Mouse (Mus musculus) left cerebral cortex, adult 9 months (tissue): Measurements from ENCODE around the gene Lypd6b.
A peak's percentile ranks its signal among the peaks of the same experiment; 100 is the strongest.

Experiments used
- DNase-seq, 2 experiments: peaks; one replicate each; pipeline ENCODE4 v3.0.0; 2022; ENCODE audit warnings: low spot score in 2 of 2

Lypd6b gene

DNA sequence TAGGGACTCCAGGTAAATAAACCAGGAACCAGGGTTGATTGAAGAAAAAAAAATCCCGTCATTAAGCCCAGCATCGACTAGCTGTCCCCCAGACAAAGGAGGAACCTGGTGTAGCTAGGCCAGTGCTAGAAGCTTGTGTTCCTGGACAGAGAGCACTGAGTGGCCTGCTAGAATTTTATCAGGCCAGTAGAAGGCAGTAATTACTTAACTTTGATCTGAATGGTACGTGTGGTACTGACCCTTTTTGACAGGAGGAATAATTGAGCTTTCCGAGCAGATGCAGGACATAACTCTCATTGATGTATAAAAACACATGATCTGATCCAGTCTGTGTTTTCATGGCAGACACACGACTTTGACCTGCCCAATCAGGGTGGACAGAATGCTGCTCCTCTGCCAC lies 154.6 kb downstream of the Lypd6b start:
- no peak for DNase-seq

DNA sequence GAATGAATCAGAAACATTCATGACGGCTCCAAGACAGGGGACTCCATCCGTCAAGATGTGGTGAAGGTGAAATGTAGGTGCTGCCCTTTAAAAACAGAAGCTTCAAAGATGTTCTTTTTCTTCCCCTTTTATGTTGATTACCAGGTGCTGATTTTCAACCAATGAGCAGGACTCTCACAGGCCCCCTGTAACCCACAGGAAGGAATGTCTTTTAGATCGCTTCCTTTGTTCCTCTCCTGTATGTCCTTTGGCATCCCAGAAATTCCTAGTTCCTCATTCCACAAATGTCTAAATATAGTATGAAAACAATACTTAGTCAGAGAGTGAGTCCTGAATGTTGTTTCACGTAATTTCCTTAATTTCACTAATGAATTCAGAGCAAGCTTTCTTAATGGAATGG lies 164.2 kb downstream of the Lypd6b start:
- no peak for DNase-seq

DNA sequence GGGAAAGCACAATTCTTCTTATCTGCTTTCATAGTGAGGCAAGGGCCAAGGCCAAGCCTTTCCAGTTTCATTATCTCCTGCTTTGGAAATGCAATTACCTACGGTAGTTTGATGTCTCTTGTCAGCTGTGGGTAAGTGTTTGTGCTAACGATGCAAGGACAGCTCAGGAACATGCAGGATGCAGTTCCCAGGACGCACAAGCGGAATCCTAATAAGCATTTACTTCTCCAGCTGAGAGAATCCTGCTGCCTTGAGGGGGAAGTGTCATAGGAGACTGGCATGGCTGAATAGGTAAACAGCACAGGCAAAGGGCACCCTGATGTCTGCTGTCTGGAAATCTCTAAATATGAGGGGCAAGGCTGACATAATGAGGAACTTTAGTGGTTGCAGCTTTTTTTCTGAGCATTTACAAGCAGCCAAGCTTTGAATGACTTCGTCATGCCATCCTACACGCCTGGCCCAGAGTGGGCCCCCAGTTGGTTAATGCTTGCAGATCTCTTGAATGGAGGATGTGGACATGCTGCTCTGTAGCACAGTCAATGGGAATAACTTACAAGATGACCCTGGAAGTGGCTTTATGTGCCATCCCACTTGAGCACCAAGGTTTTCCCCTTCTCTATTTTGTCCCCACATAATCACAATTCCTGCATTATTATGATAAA lies 165.3 kb downstream of the Lypd6b start:
- no peak for DNase-seq

DNA sequence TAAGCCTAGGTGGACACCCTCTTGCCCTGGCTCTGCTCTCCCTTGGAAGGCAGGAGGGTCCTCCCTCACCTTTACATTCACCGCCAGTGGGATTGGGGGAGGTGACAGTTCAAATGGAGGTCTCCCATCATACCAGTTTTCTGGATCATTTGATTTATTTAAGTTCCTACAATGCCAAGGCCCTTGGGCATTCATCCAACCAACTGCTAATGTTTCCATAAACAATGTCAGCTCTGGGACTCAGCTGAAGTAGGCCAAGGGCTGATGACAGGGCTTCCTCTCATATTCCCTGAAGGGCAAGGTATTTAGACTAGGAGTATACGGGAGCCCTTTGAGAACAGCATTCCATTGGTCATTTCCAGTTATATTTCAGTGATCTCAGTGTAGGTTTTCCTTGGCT lies 170.0 kb downstream of the Lypd6b start:
- no peak for DNase-seq

DNA sequence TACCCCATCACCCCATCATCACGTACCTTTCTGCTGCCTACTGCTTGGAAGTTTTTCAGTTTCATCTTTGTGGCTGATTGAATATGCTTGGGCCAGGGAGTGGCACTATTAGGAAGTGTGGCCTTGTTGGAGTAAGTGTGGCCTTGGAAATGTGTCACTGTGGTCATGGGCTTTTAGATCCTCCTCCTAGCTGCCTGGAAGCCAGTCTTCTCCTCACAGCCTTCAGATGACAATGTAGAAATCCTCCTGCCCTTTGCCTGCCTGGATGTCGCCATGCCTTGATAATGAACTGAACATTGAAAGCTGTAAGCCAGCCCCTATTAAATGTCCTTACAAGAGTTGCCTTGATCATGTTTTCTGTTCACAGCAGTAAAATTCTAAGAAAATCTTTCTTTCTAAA lies 174.5 kb downstream of the Lypd6b start:
- no peak for DNase-seq

DNA sequence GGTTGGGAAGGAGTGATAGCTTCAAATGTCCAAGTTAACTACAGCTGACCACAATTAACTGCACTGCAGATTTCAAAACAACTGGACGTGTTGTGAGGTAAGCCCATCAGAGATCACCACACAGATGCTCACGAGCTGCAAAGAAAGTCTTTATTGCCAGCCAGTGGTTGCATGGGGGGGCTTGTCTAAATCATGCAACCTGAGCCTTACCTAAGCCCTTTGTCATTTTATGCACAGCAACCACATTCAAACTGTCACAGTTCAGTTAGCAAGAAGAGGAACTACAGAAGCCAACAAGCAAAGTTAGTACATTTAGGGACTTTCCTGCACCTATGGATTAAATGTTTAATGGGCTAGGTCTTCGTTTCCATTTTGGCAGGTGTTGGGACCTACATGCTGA lies 177.4 kb downstream of the Lypd6b start:
- no peak for DNase-seq

DNA sequence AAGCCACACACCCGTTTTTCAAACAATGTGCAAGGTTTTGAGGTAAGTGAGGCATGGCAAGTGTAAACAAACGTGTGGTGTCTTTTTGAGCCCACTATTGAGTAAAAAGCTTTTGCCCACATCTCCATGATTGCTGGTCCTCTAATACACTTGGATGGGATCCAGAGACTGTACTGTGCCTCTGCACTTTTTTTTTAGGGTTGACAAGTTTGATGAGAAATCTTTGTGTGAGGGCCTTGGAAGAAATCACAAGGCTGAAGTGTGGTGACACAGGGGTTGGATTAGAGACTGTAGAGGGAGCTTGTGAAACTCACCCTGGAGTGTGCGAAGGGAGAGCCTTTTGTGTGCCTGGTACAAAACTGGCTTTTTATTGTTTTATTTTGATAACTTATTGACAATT lies 180.3 kb downstream of the Lypd6b start:
- no peak for DNase-seq

DNA sequence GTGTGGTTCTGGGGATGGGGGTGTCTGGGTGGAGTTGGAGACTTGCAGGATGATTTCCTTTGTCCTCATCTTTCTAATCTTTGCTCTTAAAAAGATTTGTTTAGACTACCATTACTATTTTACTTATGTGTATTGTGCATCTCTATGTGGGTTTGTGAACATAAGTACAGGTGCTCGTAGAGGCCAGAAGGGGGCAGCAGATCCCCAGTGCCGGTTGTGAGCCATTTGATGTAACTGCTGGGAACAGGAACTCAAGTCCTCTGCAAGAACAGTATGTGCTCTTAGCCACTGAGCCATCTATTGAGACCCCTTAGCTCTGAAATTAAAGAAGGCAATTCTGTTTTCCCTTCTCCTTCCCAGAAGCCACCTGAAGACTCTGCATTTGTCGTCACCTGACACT lies 183.5 kb downstream of the Lypd6b start:
- DNase-seq = no peak

DNA sequence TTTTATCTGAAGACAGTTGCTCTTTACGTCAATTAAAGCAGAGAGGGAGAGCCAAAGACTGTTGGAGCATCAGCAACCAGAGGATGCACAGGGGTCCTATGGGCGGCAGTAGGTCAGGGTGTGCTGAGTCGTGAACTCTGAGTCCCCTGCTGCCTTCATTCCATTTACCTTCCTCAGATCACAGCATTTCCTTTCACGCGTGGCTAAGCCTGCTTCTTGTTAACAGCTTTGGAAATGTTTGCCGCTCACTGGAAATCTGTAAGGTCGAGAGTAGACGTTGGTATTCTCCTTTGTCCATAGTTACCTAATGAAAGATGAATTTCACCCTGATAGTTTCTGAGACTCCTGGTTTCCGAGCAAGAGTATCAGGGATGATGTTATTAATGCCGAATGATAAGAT lies 191.1 kb downstream of the Lypd6b start:
- DNase-seq = no peak

DNA sequence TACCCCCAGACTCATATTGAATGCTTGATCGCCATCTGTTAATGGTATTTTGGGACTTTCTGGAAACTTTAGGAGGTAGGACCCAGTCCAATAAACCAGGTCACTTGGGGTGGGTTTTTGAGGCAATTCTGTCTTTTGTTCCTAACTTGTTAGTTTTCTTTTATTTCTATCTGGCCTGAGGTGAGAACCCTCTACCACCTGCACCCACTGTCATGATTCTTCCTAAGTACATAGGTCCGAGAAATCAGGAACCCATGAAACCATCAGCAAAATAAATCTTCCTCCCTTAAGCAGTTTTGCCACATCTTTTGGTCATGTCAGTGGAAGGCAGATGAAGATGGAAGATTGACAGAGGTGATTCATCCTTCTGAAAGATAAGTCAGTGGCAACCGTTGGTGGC lies 192.5 kb downstream of the Lypd6b start:
- no peak for DNase-seq

DNA sequence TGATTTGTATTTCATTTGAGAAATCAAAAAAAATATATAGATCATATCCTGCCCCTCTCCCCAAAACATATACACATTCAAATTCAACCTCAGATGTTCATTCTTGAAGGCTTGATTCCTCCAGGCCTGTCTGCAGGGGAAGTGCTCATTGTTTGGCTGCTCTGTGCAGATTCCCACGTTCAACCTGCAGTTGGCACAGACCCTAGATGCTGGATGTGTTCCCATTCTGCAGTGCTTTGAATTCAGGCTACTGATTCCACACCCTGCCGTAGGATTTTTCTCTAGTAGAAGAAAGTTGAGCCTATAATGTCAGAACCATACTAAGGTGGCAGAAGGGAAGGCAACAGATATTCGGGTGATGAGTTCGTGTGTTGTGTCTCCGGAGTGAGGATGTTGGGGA lies 195.5 kb downstream of the Lypd6b start:
- peak in 1 of 2 experiments; percentile 37 for DNase-seq

DNA sequence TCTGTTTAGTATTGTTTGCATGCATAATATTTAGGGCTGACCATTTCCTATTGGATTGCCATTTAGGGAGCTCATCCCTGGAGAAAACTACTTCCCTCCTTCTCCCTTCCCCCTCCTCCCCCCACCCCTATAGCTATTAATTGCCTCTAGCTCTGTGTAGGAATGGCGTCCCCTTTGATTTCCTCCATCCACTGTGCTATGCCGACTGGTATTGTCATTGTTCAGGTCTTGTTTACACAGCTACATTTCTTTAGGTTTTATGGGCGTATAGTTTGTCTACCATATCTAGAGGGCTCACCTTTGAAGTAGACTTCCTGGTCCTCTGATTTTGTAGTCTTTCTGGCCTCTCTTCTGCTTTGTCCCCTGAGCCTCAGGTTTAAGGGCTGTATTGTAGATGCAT lies 197.3 kb downstream of the Lypd6b start:
- DNase-seq = no peak

DNA sequence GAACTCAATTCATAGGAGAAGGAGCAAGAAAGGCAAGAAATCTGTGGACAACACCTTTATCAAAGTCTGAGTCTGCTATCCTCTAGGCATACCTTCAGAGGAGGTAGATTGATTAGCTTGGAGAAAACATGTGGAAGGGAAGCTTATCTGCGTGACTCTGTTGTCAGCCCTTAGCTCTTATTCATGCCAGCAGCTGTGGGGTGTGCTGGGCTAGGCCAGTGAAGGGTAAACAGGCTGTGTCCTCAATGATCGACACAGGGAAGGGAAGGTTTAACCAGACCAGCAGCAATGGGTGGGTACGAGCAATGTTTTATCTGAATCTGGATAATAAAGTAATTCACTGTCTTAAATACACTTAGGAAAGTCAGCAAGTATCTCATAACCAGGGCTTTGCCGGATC lies 208.4 kb downstream of the Lypd6b start:
- no peak for DNase-seq

DNA sequence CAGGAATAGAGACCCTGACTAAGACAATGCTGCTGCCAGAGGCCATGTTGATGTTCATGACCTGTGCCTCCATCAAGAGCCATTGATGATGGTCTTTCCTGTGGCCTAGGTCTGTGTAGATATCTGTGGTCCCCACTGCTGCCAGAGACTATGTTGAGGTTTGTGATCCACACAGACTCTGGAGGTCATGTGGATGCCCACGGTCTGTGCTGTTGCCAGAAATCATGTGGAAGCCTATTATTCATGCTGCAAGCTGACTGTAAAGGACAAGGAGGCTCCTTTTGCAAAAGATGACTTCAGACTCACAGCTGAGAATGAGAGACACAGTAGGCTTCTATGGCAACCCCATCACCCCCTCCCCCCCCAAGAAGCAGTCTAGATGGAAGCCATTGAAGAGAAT lies 209.7 kb downstream of the Lypd6b start:
- peak in 1 of 2 experiments; percentile 3 for DNase-seq
